Mouse (Mus musculus) hindbrain, embryonic 16.5 days (tissue): ENCODE results near the gene Plekhm1. TPM values are rescaled to one million over a fixed set of nuclear protein-coding genes. Genes with fewer than 3 reads are reported as not detected.
A peak's percentile ranks its signal among the peaks of the same experiment; 100 is the strongest.

Experiments
- ATAC-seq: fragments of 200-750 bp; cut with Nextera tagmentation; 2 replicates; pipeline ENCODE4 v1.8.0; 2017; ENCODE audit warnings: moderate TSS enrichment, moderate library complexity
- H3K27ac ChIP-seq: fragments of 300-500 bp; sonication (generic); 2 replicates; pipeline ENCODE4 v1.5.1; 2014; ENCODE audit warnings: low read depth, mild to moderate bottlenecking, control low read depth, low read length, moderate library complexity
- H3K27me3 ChIP-seq: fragments of 300-500 bp; sonication (generic); replicated peaks from 2 replicates; pipeline ENCODE4 v1.6.1; 2014; ENCODE audit warnings: low read length; ENCODE audit not compliant: control insufficient read depth, insufficient read depth
- H3K36me3 ChIP-seq: fragments of 300-500 bp; sonication (generic); 2 replicates; pipeline ENCODE4 v1.6.1; 2014; ENCODE audit warnings: mild to moderate bottlenecking, low read length, moderate library complexity, mixed read lengths; ENCODE audit not compliant: control insufficient read depth, insufficient read depth
- H3K4me1 ChIP-seq: fragments of 300-500 bp; sonication (generic); 2 replicates; pipeline ENCODE4 v1.6.1; 2014; ENCODE audit warnings: low read depth, low read length; ENCODE audit not compliant: control insufficient read depth, insufficient read depth
- H3K4me2 ChIP-seq: fragments of 300-500 bp; sonication (generic); 2 replicates; pipeline ENCODE4 v1.6.1; 2014; ENCODE audit warnings: mild to moderate bottlenecking, low read length, control low read depth, moderate library complexity
- H3K4me3 ChIP-seq: fragments of 300-500 bp; sonication (generic); 2 replicates; pipeline ENCODE4 v1.5.1; 2014; ENCODE audit warnings: mild to moderate bottlenecking, low read length, control low read depth, moderate library complexity
- H3K9ac ChIP-seq: fragments of 300-500 bp; sonication (generic); 2 replicates; pipeline ENCODE4 v1.6.1; 2014; ENCODE audit warnings: low read depth, mild to moderate bottlenecking, control low read depth, low read length, moderate library complexity
- H3K9me3 ChIP-seq: fragments of 300-500 bp; sonication (generic); 2 replicates; pipeline ENCODE4 v1.6.1; 2014; ENCODE audit warnings: mild to moderate bottlenecking, low read length, moderate library complexity; ENCODE audit not compliant: control insufficient read depth
- WGBS: fragments of 180-500 bp; shearing (Covaris S2); extraction: QIAGEN DNeasy Blood & Tissue Kit; methylation state at CpG from one replicate; pipeline ENCODE4 v1.1.7; 2014; 5-methylcytosine and 5-hydroxymethylcytosine counted together
- polyA plus RNA-seq: library from polyadenylated mRNA; unstranded; fragments of >200 nt; fragmentation: Nextera tagmentation; extraction: Ambion mirVana; gene quantifications from 2 replicates; pipeline ENCODE4 v1.2.1, GENCODE M21; 2015

The Plekhm1 gene
- polyA plus RNA-seq, 1 experiment from 2014 or later = 7.2 TPM

GRCm38 (mm10) chr11:103381505-103381904, 31.0 kb downstream of the Plekhm1 start:
- Histone ChIP-seq H3K9ac (no peak overlapping the region), H3K4me2 (no peak overlapping the region), H3K9me3 (no peaks in the 10 kb centered on the region), H3K36me3 (peaks cover 19% of the 10 kb centered on the region), H3K27ac (no peak overlapping the region), H3K27me3 (no peaks in the 10 kb centered on the region), H3K4me3 (no peak overlapping the region), H3K4me1 (no peaks in the 10 kb centered on the region)
- 93% methylated on average over 7 of the region's 7 CpGs for WGBS
- no peak for ATAC-seq

GRCm38 (mm10) chr11:103380460-103380859, 32.0 kb downstream of the Plekhm1 start:
- Histone ChIP-seq H3K4me1 (no peaks in the 10 kb centered on the region), H3K27me3 (no peaks in the 10 kb centered on the region), H3K9me3 (no peaks in the 10 kb centered on the region), H3K9ac (no peak overlapping the region), H3K36me3 (peaks cover 27% of the 10 kb centered on the region), H3K27ac (no peak overlapping the region), H3K4me2 (no peak overlapping the region), H3K4me3 (no peak overlapping the region)
- WGBS = 95% methylated on average over 5 of the region's 5 CpGs
- ATAC-seq = no peak

GRCm38 (mm10) chr11:103378341-103378740, 34.1 kb downstream of the Plekhm1 start:
- Histone ChIP-seq H3K4me1 (no peaks in the 10 kb centered on the region), H3K4me2 (no peak overlapping the region), H3K27ac (no peak overlapping the region), H3K4me3 (no peak overlapping the region), H3K9me3 (no peaks in the 10 kb centered on the region), H3K36me3 (peaks cover 27% of the 10 kb centered on the region), H3K9ac (no peak overlapping the region), H3K27me3 (no peaks in the 10 kb centered on the region)
- no peak for ATAC-seq
- 92% methylated on average over 6 of the region's 6 CpGs for WGBS

- Histone ChIP-seq H3K4me2 (no peak overlapping the region), H3K27me3 (no peaks in the 10 kb centered on the region), H3K9ac (no peak overlapping the region), H3K9me3 (no peaks in the 10 kb centered on the region), H3K4me3 (no peak overlapping the region), H3K36me3 (peaks cover 28% of the 10 kb centered on the region), H3K27ac (no peak overlapping the region), H3K4me1 (no peaks in the 10 kb centered on the region; the same call in 1 of the 2 replicates)
- ATAC-seq = no peak
- 92% methylated on average over 5 of the region's 5 CpGs for WGBS
These were observed 36.7 kb downstream of the Plekhm1 start for GRCm38 (mm10) chr11:103375772-103376171.

- Histone ChIP-seq H3K36me3 (peaks cover 32% of the 10 kb centered on the region), H3K4me2 (no peak overlapping the region), H3K4me3 (no peak overlapping the region), H3K27me3 (no peaks in the 10 kb centered on the region), H3K9me3 (no peaks in the 10 kb centered on the region), H3K9ac (no peak overlapping the region), H3K27ac (no peak overlapping the region), H3K4me1 (no peaks in the 10 kb centered on the region; the same call in 1 of the 2 replicates)
- 83% methylated on average over 1 of the region's 1 CpGs for WGBS
- ATAC-seq = no peak
These were observed 37.2 kb downstream of the Plekhm1 start for GRCm38 (mm10) chr11:103375258-103375657.

- 94% methylated on average over 9 of the region's 9 CpGs for WGBS
- H3K36me3 ChIP-seq = peaks cover 25% of the 10 kb centered on the region
These were observed 38.6 kb downstream of the Plekhm1 start for GRCm38 (mm10) chr11:103373922-103374321.

GRCm38 (mm10) chr11:103372561-103372960, 39.9 kb downstream of the Plekhm1 start:
- no peak overlapping the region for H3K9ac ChIP-seq
- WGBS = 80% methylated on average over 4 of the region's 4 CpGs
- no peaks in the 10 kb centered on the region; the same call in 1 of the 2 replicates for H3K4me1 ChIP-seq
- H3K9me3 ChIP-seq = no peaks in the 10 kb centered on the region
- no peak overlapping the region for H3K4me2 ChIP-seq
- ATAC-seq = no peak
- H3K27me3 ChIP-seq = no peaks in the 10 kb centered on the region
- no peak overlapping the region for H3K4me3 ChIP-seq
- no peak overlapping the region; the same call in 1 of the 2 replicates for H3K27ac ChIP-seq
- peaks cover 19% of the 10 kb centered on the region for H3K36me3 ChIP-seq

More at GRCm38 (mm10) chr11:103373922-103374321, 38.6 kb downstream of the Plekhm1 start:
- Histone ChIP-seq H3K9me3 (no peaks in the 10 kb centered on the region), H3K9ac (no peak overlapping the region), H3K27ac (no peak overlapping the region), H3K27me3 (no peaks in the 10 kb centered on the region), H3K4me2 (no peak overlapping the region), H3K4me1 (no peaks in the 10 kb centered on the region; the same call in 1 of the 2 replicates), H3K4me3 (no peak overlapping the region)
- ATAC-seq = no peak

GRCm38 (mm10) chr11:103372068-103372467, 40.4 kb downstream of the Plekhm1 start:
- H3K27me3 ChIP-seq = no peaks in the 10 kb centered on the region
- H3K4me1 ChIP-seq = no peaks in the 10 kb centered on the region; the same call in 1 of the 2 replicates
- no peaks in the 10 kb centered on the region for H3K9me3 ChIP-seq
- H3K4me3 ChIP-seq = no peak overlapping the region
- ATAC-seq = no peak
- H3K36me3 ChIP-seq = peaks cover 19% of the 10 kb centered on the region
- no peak overlapping the region for H3K9ac ChIP-seq
- H3K27ac ChIP-seq = peak overlapping the region; percentile 51
- H3K4me2 ChIP-seq = no peak overlapping the region
- WGBS = 50% methylated on average over 3 of the region's 3 CpGs

- 77% methylated on average over 3 of the region's 3 CpGs for WGBS
- Histone ChIP-seq H3K4me2 (no peak overlapping the region), H3K27ac (no peak overlapping the region), H3K27me3 (0 out of 2 replicates have a peak, but pooled peaks cover under 1% of the 10 kb centered on the region), H3K4me3 (no peak overlapping the region), H3K9ac (no peak overlapping the region), H3K4me1 (no peaks in the 10 kb centered on the region; the same call in 1 of the 2 replicates), H3K36me3 (peaks cover 14% of the 10 kb centered on the region), H3K9me3 (no peaks in the 10 kb centered on the region)
- no peak for ATAC-seq
These were observed 41.3 kb downstream of the Plekhm1 start for GRCm38 (mm10) chr11:103371222-103371539.
